Mouse (Mus musculus) heart, embryonic 16.5 days (tissue): ENCODE data around the gene Wdr62. TPM values are rescaled to one million over a fixed set of nuclear protein-coding genes. Genes with fewer than 3 reads are reported as not detected.

Experiments used
- ATAC-seq: fragments of 200-750 bp; cut with Nextera tagmentation; replicated peaks from 2 replicates; pipeline ENCODE4 v1.8.0; 2017; ENCODE audit warnings: moderate number of reproducible peaks; ENCODE audit not compliant: insufficient read depth, low FRiP score; ENCODE audit errors: extremely low read depth
- H3K27ac ChIP-seq: fragments of 300-500 bp; sonication (generic); 2 replicates; pipeline ENCODE4 v1.5.1; 2014; ENCODE audit warnings: mild to moderate bottlenecking, low read length, control low read depth, moderate library complexity
- H3K27me3 ChIP-seq: fragments of 300-500 bp; sonication (generic); 2 replicates; pipeline ENCODE4 v1.6.1; 2014; ENCODE audit warnings: low read length, mixed read lengths; ENCODE audit not compliant: control insufficient read depth, insufficient read depth
- H3K36me3 ChIP-seq: fragments of 300-500 bp; sonication (generic); 2 replicates; pipeline ENCODE4 v1.6.1; 2014; ENCODE audit not compliant: control insufficient read depth, insufficient read depth
- H3K4me1 ChIP-seq: fragments of 300-500 bp; sonication (generic); 2 replicates; pipeline ENCODE4 v1.6.1; 2014; ENCODE audit warnings: low read length, mixed read lengths; ENCODE audit not compliant: control insufficient read depth, insufficient read depth
- H3K4me2 ChIP-seq: fragments of 300-500 bp; sonication (generic); 2 replicates; pipeline ENCODE4 v1.6.1; 2014; ENCODE audit warnings: low read depth, mild to moderate bottlenecking, control low read depth, low read length
- H3K4me3 ChIP-seq: fragments of 300-500 bp; sonication (generic); 2 replicates; pipeline ENCODE4 v1.5.1; 2014; ENCODE audit warnings: mild to moderate bottlenecking, control low read depth, low read length
- H3K9ac ChIP-seq: fragments of 300-500 bp; sonication (generic); 2 replicates; pipeline ENCODE4 v1.6.1; 2014; ENCODE audit warnings: low read length, control low read depth
- H3K9me3 ChIP-seq: fragments of 300-500 bp; sonication (generic); replicated peaks from 2 replicates; pipeline ENCODE4 v1.6.1; 2016; ENCODE audit warnings: low read length; ENCODE audit not compliant: control insufficient read depth
- WGBS: fragments of 180-500 bp; shearing (Covaris S2); extraction: QIAGEN DNeasy Blood & Tissue Kit; methylation state at CpG from one replicate; pipeline ENCODE4 v1.1.7; 2014; 5-methylcytosine and 5-hydroxymethylcytosine counted together
- polyA plus RNA-seq: library from polyadenylated mRNA; unstranded; fragments of >200 nt; fragmentation: Nextera tagmentation; extraction: Ambion mirVana; gene quantifications from 2 replicates; pipeline ENCODE4 v1.2.1, GENCODE M21; 2015

The Wdr62 gene
- polyA plus RNA-seq: 6.9 and 8.1 TPM in 2 replicates

- under 1% methylated on average over 48 of the region's 49 CpGs for WGBS
- H3K36me3 ChIP-seq: no peaks in the 10 kb centered on the region
Observed at GRCm38 (mm10) chr7:30279951-30280669, at the start of gene Wdr62, which contains the start of gene Thap8. TSS of gene Wdr62 (minus strand) at chr7:30280419. TSS of gene Thap8 (plus strand) at chr7:30280094.

GRCm38 (mm10) chr7:30328379-30328778, 48.2 kb upstream of the Wdr62 start:
- H3K36me3 ChIP-seq: no peaks in the 10 kb centered on the region
- H3K27ac ChIP-seq: no peak overlapping the region
- no peaks in the 10 kb centered on the region for H3K9me3 ChIP-seq
- 59% methylated on average over 10 of the region's 10 CpGs for WGBS
- no peaks in the 10 kb centered on the region for H3K27me3 ChIP-seq
- ATAC-seq: no peak
- peaks cover 23% of the 10 kb centered on the region for H3K4me1 ChIP-seq
- no peak overlapping the region for H3K9ac ChIP-seq
- H3K4me2 ChIP-seq: no peak overlapping the region
- no peak overlapping the region for H3K4me3 ChIP-seq

More at GRCm38 (mm10) chr7:30279951-30280669, at the start of gene Wdr62, which contains the start of gene Thap8:
- H3K4me2 ChIP-seq: peak within 1 kb of the TSS; percentile 85
- peak within 1 kb of the TSS; percentile 93 for H3K4me3 ChIP-seq
- H3K9ac ChIP-seq: peak within 1 kb of the TSS; percentile 77
- H3K27me3 ChIP-seq: no peaks in the 10 kb centered on the region
- peak within 1 kb of the TSS; percentile 96 for H3K27ac ChIP-seq
- peaks cover 13% of the 10 kb centered on the region for H3K4me1 ChIP-seq
- peak; percentile 96 for ATAC-seq
- H3K9me3 ChIP-seq: no peaks in the 10 kb centered on the region

DNA sequence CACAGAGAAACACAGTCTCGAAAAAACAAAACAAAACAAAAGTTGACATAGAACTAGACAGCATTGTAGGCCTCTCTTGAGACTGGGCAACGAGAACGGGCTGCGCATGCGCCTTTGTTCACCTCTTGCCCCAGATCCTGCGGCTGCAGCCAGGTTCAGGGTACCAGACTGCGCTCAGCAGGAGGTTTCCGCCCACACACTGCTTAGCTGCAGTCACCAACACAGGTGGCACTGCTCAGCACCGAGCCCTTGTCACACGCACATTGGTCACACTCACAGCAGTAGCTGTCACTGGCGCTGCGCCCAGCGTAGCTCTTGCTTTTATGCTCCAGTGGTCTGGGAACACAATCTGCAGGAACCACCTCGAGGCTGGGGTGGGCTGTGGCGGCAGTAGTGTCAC, 46.9 kb upstream of the Wdr62 start:
- Histone ChIP-seq H3K36me3 (no peaks in the 10 kb centered on the region), H3K27me3 (no peaks in the 10 kb centered on the region), H3K27ac (peak overlapping the region; percentile 66), H3K9ac (no peak overlapping the region), H3K4me3 (no peak overlapping the region), H3K4me2 (peak overlapping the region; percentile 15; the same call in 1 of the 2 replicates), H3K4me1 (peaks cover 18% of the 10 kb centered on the region), H3K9me3 (no peaks in the 10 kb centered on the region)
- 42% methylated on average over 15 of the region's 15 CpGs for WGBS
- ATAC-seq: peak; percentile 8; the same call in 1 of the 2 replicates

- Histone ChIP-seq H3K36me3 (no peaks in the 10 kb centered on the region), H3K4me1 (peaks cover 15% of the 10 kb centered on the region), H3K9me3 (no peaks in the 10 kb centered on the region), H3K27me3 (no peaks in the 10 kb centered on the region), H3K4me2 (no peak overlapping the region), H3K27ac (no peak overlapping the region), H3K4me3 (no peak overlapping the region), H3K9ac (no peak overlapping the region)
- no peak for ATAC-seq
Observed at GRCm38 (mm10) chr7:30326427-30326826, 46.2 kb upstream of the Wdr62 start.

DNA sequence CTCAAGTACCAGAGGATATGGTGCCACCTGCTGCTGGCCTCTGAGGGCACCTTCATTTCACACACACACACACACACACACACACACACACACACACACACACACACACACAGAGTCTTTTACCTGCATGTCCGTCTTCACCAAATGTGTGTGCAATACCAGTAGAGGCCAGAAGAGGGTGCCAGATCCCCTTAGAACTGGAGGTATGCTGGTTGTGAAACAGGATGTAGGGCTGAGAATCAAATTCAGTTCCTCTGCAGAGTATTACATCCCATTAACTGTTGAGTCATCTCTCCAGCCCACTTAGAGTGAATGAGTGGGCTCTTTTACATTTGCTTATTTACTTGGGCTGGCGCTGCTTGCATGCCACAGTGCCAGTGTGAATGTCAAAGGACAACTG, 45.1 kb upstream of the Wdr62 start:
- Histone ChIP-seq H3K9me3 (no peaks in the 10 kb centered on the region), H3K4me2 (no peak overlapping the region), H3K4me3 (no peak overlapping the region), H3K36me3 (no peaks in the 10 kb centered on the region), H3K27ac (no peak overlapping the region), H3K4me1 (peaks cover 22% of the 10 kb centered on the region), H3K9ac (no peak overlapping the region), H3K27me3 (no peaks in the 10 kb centered on the region)
- 48% methylated on average over 2 of the region's 2 CpGs for WGBS
- ATAC-seq: no peak

GRCm38 (mm10) chr7:30324300-30324944, 44.2 kb upstream of the Wdr62 start:
- no peaks in the 10 kb centered on the region for H3K9me3 ChIP-seq
- no peak overlapping the region for H3K4me3 ChIP-seq
- no peaks in the 10 kb centered on the region for H3K27me3 ChIP-seq
- no peaks in the 10 kb centered on the region for H3K36me3 ChIP-seq
- peaks cover 22% of the 10 kb centered on the region for H3K4me1 ChIP-seq
- H3K4me2 ChIP-seq: no peak overlapping the region
- WGBS: 71% methylated on average over 5 of the region's 5 CpGs
- no peak for ATAC-seq
- no peak overlapping the region for H3K27ac ChIP-seq
- H3K9ac ChIP-seq: no peak overlapping the region

DNA sequence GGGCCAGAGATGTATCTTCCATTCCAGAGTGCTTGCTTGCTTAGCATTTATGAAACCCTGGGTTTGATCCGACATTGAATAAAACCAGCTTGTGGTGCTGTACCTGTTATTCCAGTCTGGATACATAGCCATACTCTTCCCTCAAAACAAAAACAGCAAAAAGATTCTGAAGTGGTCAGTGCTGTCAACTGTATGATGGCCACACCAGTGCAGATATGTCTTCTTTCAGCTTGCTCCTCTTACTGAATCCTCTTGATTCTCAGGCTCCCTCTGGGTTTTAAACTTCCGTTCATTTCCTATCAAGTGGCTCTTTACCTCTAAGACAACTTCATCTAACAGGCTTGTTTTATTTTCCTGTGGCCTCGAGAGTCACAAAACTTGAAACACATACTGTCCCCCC, 43.6 kb upstream of the Wdr62 start, which contains the start of gene Sdhaf1:
Gene Sdhaf1, minus strand, starts transcription at position 101 of the 400 bp plus-strand sequence.
- ATAC-seq: no peak
- Histone ChIP-seq H3K4me2 (peak within 1 kb of the TSS; percentile 92), H3K36me3 (no peaks in the 10 kb centered on the region), H3K9ac (peak within 1 kb of the TSS; percentile 77), H3K4me1 (peaks cover 22% of the 10 kb centered on the region), H3K27ac (peak within 1 kb of the TSS; percentile 96), H3K9me3 (no peaks in the 10 kb centered on the region), H3K27me3 (no peaks in the 10 kb centered on the region), H3K4me3 (peak within 1 kb of the TSS; percentile 95)
- 71% methylated on average over 3 of the region's 3 CpGs for WGBS

GRCm38 (mm10) chr7:30322865-30323264, 42.6 kb upstream of the Wdr62 start:
- Histone ChIP-seq H3K36me3 (no peaks in the 10 kb centered on the region), H3K4me2 (peak overlapping the region; percentile 92), H3K9ac (peak overlapping the region; percentile 77), H3K4me1 (peaks cover 22% of the 10 kb centered on the region), H3K9me3 (no peaks in the 10 kb centered on the region), H3K4me3 (peak overlapping the region; percentile 95), H3K27me3 (no peaks in the 10 kb centered on the region), H3K27ac (peak overlapping the region; percentile 96)
- 27% methylated on average over 6 of the region's 6 CpGs for WGBS
- no peak for ATAC-seq

DNA sequence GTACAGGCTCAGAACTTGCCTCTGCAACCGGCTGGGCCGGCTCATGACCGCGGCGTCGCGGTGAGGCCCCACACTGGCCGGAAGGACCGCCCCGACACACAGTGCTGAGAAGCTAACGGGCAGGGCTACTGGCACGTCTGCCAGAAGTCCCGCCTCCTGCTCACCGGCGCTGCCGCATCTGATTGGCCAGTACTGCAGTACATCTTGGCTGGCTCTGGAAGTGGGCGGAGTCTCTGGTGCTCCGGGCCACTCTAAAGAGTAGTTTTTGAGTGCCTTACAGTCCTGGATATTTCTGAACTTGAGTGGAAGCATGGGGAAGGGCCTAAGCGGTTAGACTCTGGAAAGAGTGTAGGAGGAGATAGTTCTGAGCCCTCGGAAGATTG, 42.1 kb upstream of the Wdr62 start:
- Histone ChIP-seq H3K27me3 (no peaks in the 10 kb centered on the region), H3K27ac (peak overlapping the region; percentile 96), H3K36me3 (no peaks in the 10 kb centered on the region), H3K4me1 (peaks cover 20% of the 10 kb centered on the region), H3K4me2 (peak overlapping the region; percentile 92), H3K4me3 (peak overlapping the region; percentile 95), H3K9ac (peak overlapping the region; percentile 97), H3K9me3 (no peaks in the 10 kb centered on the region)
- peak; percentile 98 for ATAC-seq
- WGBS: under 1% methylated on average over 20 of the region's 20 CpGs
